Mouse (Mus musculus) erythroblast, adult 5-6 weeks (primary cell): ENCODE data around the gene Ttbk2. TPM values are rescaled to one million over a fixed set of nuclear protein-coding genes. Genes with fewer than 3 reads are reported as not detected.

Source experiments
- total RNA-seq, 2 experiments: library from RNA; stranded (forward) in 1 of 2; stranded (reverse) in 1 of 2; fragments of 150-400 nt in 1 of 2; fragments of 200-764, 138-1000 nt in 1 of 2; gene quantifications; 2 replicates each; pipeline versions ENCODE4 v1.2.3 to v1.2.4; 2015 to 2017; ENCODE audit warnings: low replicate concordance in 2 of 2

Gene Ttbk2
- total RNA-seq, 2 experiments from 2014 or later = 1.2 to 1.4 TPM

Other genes starting within 250 kb of the Ttbk2 start
- gene Haus2, start 241.2 kb downstream of the Ttbk2 start, total RNA-seq (2015; ENCODE audit: low replicate concordance) = 4.2 and 7.9 TPM in 2 replicates
- gene Haus2, start 241.2 kb downstream of the Ttbk2 start, total RNA-seq (2017; ENCODE audit: low replicate concordance) = 3.0 and 5.2 TPM in 2 replicates
- 1.3 and 1.9 TPM in 2 replicates for gene Lrrc57, start 241.1 kb downstream of the Ttbk2 start, total RNA-seq (2015; ENCODE audit: low replicate concordance)
- 7.8 and 12.0 TPM in 2 replicates for gene Lrrc57, start 241.1 kb downstream of the Ttbk2 start, total RNA-seq (2017; ENCODE audit: low replicate concordance)
- 0.84 and 7.1 TPM in 2 replicates for gene Stard9, start 221.5 kb downstream of the Ttbk2 start, total RNA-seq (2015; ENCODE audit: low replicate concordance)
- 0.94 and 1.1 TPM in 2 replicates for gene Stard9, start 221.5 kb downstream of the Ttbk2 start, total RNA-seq (2017; ENCODE audit: low replicate concordance)
- 5.4 and 18.4 TPM in 2 replicates for gene Cdan1, start 476 bp downstream of the Ttbk2 start, total RNA-seq (2015; ENCODE audit: low replicate concordance)
- 12.5 and 14.1 TPM in 2 replicates for gene Cdan1, start 476 bp downstream of the Ttbk2 start, total RNA-seq (2017; ENCODE audit: low replicate concordance)
- 17.6 and 21.9 TPM in 2 replicates for gene Ubr1, start 120.1 kb upstream of the Ttbk2 start, total RNA-seq (2015; ENCODE audit: low replicate concordance)
- gene Ubr1, start 120.1 kb upstream of the Ttbk2 start, total RNA-seq (2017; ENCODE audit: low replicate concordance) = 21.9 and 24.1 TPM in 2 replicates
- gene Tmem62, start 126.4 kb upstream of the Ttbk2 start, total RNA-seq (2015; ENCODE audit: low replicate concordance) = 2.5 and 21.9 TPM in 2 replicates
- gene Tmem62, start 126.4 kb upstream of the Ttbk2 start, total RNA-seq (2017; ENCODE audit: low replicate concordance) = 11.4 and 20.8 TPM in 2 replicates
- 367 and 375 TPM in 2 replicates for gene Ccndbp1, start 157.8 kb upstream of the Ttbk2 start, total RNA-seq (2015; ENCODE audit: low replicate concordance)
- gene Ccndbp1, start 157.8 kb upstream of the Ttbk2 start, total RNA-seq (2017; ENCODE audit: low replicate concordance) = 422 and 452 TPM in 2 replicates
- gene Epb42, start 186.5 kb upstream of the Ttbk2 start, total RNA-seq (2015; ENCODE audit: low replicate concordance) = 1,106 and 1,220 TPM in 2 replicates
- gene Epb42, start 186.5 kb upstream of the Ttbk2 start, total RNA-seq (2017; ENCODE audit: low replicate concordance) = 1,374 and 1,456 TPM in 2 replicates
- gene Tgm5, start 235.2 kb upstream of the Ttbk2 start, total RNA-seq (2015; ENCODE audit: low replicate concordance) = not detected in 2 replicates
- not detected in 2 replicates for gene Tgm5, start 235.2 kb upstream of the Ttbk2 start, total RNA-seq (2017; ENCODE audit: low replicate concordance)